Mouse (Mus musculus): Measurements from ENCODE around the gene Cyp2ab1. TPM values are rescaled to one million over a fixed set of nuclear protein-coding genes. Genes with fewer than 3 reads are reported as not detected.

Cyp2ab1 gene
- total RNA-seq, 2 experiments from 2014 or later, result 9.5 to 12.0 TPM

DNA sequence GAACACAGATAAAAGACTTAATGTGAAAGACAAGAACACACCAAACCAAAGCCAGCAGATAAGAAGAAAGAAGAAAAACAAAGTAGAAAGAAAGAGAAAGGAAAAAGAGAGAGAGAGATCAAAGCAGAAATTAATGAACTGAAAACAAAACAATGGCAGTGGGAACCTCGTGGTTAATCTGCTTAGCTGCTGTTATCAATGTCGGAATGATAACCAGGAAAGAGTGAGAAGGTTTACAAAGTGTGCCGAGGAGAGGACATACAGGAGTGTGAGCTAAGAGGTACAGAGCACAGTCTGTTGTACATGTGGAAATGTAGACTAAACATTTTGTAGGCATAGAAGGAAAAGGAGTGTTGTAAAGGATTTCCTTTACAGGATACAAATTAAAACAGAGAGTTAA, 52.2 kb downstream of the Cyp2ab1 start:
- ATAC-seq (ENCODE audit: poor library complexity, severe bottlenecking), result no peak

- peak; percentile 49; the same call in 1 of the 2 replicates for ATAC-seq (ENCODE audit: poor library complexity, severe bottlenecking)
Measured at GRCm38 (mm10) chr16:20271339-20271738, 53.9 kb downstream of the Cyp2ab1 start.

DNA sequence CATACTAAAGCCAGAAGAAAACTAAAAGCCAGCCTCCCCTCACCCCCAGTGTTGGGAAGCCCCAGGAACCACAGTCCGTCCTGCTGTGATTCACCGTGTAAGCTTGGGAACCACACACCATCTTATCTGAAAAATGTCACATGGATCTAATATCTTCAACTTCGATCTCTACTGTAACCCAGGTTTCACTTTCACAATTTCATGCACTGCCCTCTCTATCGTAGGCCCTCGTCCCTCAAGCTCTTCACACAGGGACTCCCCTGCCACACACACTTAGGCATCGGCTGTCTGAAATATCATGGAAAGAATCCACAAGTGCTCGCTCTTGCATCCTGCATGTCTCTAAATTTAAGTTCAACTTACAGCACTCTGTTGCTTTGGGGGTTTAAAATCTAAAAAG, 60.1 kb downstream of the Cyp2ab1 start:
- ATAC-seq (ENCODE audit: poor library complexity, severe bottlenecking), result no peak

Other genes starting within 250 kb of the Cyp2ab1 start
- 61.3 and 62.2 TPM in 2 replicates for gene Klhl24, start 227.9 kb downstream of the Cyp2ab1 start, total RNA-seq (2015)
- gene Klhl24, start 227.9 kb downstream of the Cyp2ab1 start, total RNA-seq (2017), result 90.4 and 91.8 TPM in 2 replicates
- gene Yeats2, start 184.3 kb downstream of the Cyp2ab1 start, total RNA-seq (2015), result 27.7 and 30.0 TPM in 2 replicates
- gene Yeats2, start 184.3 kb downstream of the Cyp2ab1 start, total RNA-seq (2017), result 18.4 and 18.8 TPM in 2 replicates
- gene Map6d1, start 84.0 kb downstream of the Cyp2ab1 start, total RNA-seq (2015), result not detected in 2 replicates
- gene Map6d1, start 84.0 kb downstream of the Cyp2ab1 start, total RNA-seq (2017), result not detected in 2 replicates
- 95.2 and 99.9 TPM in 2 replicates for gene Parl, start 23.0 kb downstream of the Cyp2ab1 start, total RNA-seq (2015)
- gene Parl, start 23.0 kb downstream of the Cyp2ab1 start, total RNA-seq (2017), result 181 and 196 TPM in 2 replicates
- gene Abcc5, start 101.0 kb upstream of the Cyp2ab1 start, total RNA-seq (2015), result 22.8 and 27.4 TPM in 2 replicates
- gene Abcc5, start 101.0 kb upstream of the Cyp2ab1 start, total RNA-seq (2017), result 28.2 and 38.9 TPM in 2 replicates
- gene Eif2b5, start 173.4 kb upstream of the Cyp2ab1 start, total RNA-seq (2015), result 30.1 and 31.6 TPM in 2 replicates
- gene Eif2b5, start 173.4 kb upstream of the Cyp2ab1 start, total RNA-seq (2017), result 43.1 and 46.1 TPM in 2 replicates
- gene Dvl3, start 191.6 kb upstream of the Cyp2ab1 start, total RNA-seq (2015), result 21.9 and 22.4 TPM in 2 replicates
- 2.6 and 4.2 TPM in 2 replicates for gene Dvl3, start 191.6 kb upstream of the Cyp2ab1 start, total RNA-seq (2017)
- 287 and 332 TPM in 2 replicates for gene Ap2m1, start 210.1 kb upstream of the Cyp2ab1 start, total RNA-seq (2015)
- 207 and 242 TPM in 2 replicates for gene Ap2m1, start 210.1 kb upstream of the Cyp2ab1 start, total RNA-seq (2017)
- gene Abcf3, start 223.2 kb upstream of the Cyp2ab1 start, total RNA-seq (2015), result 15.4 and 21.7 TPM in 2 replicates
- 27.5 and 32.1 TPM in 2 replicates for gene Abcf3, start 223.2 kb upstream of the Cyp2ab1 start, total RNA-seq (2017)